Mouse (Mus musculus): ENCODE results near the gene Cdkn1c.

Cdkn1c gene

GRCm38 (mm10) chr7:143437231-143437893 lies 23.5 kb downstream of the Cdkn1c start:
- no peak for DNase-seq (ENCODE audit: low spot score)

- DNase-seq (ENCODE audit: low spot score): no peak
Measured at GRCm38 (mm10) chr7:143433331-143433730, 27.5 kb downstream of the Cdkn1c start.

GRCm38 (mm10) chr7:143432631-143433030 lies 28.2 kb downstream of the Cdkn1c start:
- DNase-seq (ENCODE audit: low spot score): no peak

- no peak for DNase-seq (ENCODE audit: low spot score)
Measured at GRCm38 (mm10) chr7:143428814-143429499, 31.9 kb downstream of the Cdkn1c start.

- DNase-seq (ENCODE audit: low spot score): no peak
Measured at GRCm38 (mm10) chr7:143428142-143428813, 32.6 kb downstream of the Cdkn1c start.

- DNase-seq (ENCODE audit: low spot score): no peak
Measured at GRCm38 (mm10) chr7:143419585-143420160, 41.2 kb downstream of the Cdkn1c start.

- no peak for DNase-seq (ENCODE audit: low spot score)
Measured at GRCm38 (mm10) chr7:143417875-143418274, 43.0 kb downstream of the Cdkn1c start.

GRCm38 (mm10) chr7:143416406-143416805 lies 44.4 kb downstream of the Cdkn1c start:
- no peak for DNase-seq (ENCODE audit: low spot score)

- no peak for DNase-seq (ENCODE audit: low spot score)
Measured at GRCm38 (mm10) chr7:143415070-143415469, 45.8 kb downstream of the Cdkn1c start.

GRCm38 (mm10) chr7:143412606-143413005 lies 48.2 kb downstream of the Cdkn1c start:
- no peak for DNase-seq (ENCODE audit: low spot score)

- DNase-seq (ENCODE audit: low spot score): peak; percentile 23
Measured at GRCm38 (mm10) chr7:143408615-143409021, 52.2 kb downstream of the Cdkn1c start.
